Mouse (Mus musculus): ENCODE results near the gene Zfc3h1. TPM values are rescaled to one million over a fixed set of nuclear protein-coding genes. Genes with fewer than 3 reads are reported as not detected.
A peak's percentile ranks its signal among the peaks of the same experiment; 100 is the strongest.

Gene Zfc3h1
- polyA plus RNA-seq (2021), result 36.8 TPM

- in situ Hi-C loops (cut with MboI; ENCODE audit: low pct_unique_long_range_greater_than_20kb), result no loop called here
- ATAC-seq, result peak; percentile 90
- no peaks in the 10 kb centered on the region for H3K27me3 ChIP-seq
- ChIA-PET POLR2A (interaction anchor here (0.7 to 2.0 kb wide), 4 partner anchors 9 to 810 kb away, joined by 3 to 7 read pairs (median 5); partner anchors contain the start of gene Tmem19), CTCF (interaction anchor here (1.0 to 1.8 kb wide), 2 partner anchors 13 to 61 kb away, joined by 3 to 5 read pairs; no protein-coding TSS in a partner anchor)
- peak; percentile 90 for DNase-seq (ENCODE audit: low read depth, low spot score)
- no peak for TF ChIP-seq CTCF (IDR thresholded peaks at IDR 0.05)
Observed at GRCm38 (mm10) chr10:115384221-115385017, at the start of gene Zfc3h1, which contains the start of gene Thap2. Zfc3h1 (plus strand) TSS chr10:115384959. Thap2 (minus strand) TSS chr10:115384443.

DNA sequence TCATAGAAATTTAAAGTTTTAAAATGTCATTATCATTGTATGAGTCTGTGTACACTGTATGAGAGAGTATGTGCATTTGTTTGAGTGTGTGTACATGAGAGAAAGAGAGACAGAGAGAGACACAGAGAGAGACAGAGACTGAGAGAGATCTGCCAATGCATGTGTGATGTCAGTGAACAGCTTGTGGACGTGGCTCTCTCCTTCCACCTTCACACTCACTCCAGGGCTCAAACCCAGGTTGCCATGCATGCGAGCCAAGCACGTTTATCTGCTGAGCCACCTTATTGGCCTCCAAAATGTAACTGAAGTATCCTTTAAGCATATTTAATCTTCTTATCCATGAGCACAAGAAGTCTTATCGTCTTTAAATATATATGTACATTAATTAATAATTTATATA, 47.9 kb upstream of the Zfc3h1 start:
- ATAC-seq, result no peak
- in situ Hi-C loops (cut with MboI; ENCODE audit: low pct_unique_long_range_greater_than_20kb), result no loop called here
- DNase-seq (ENCODE audit: low read depth, low spot score), result no peak
- ChIA-PET POLR2A (no interaction called here), CTCF (no interaction called here)
- TF ChIP-seq CTCF (IDR thresholded peaks at IDR 0.05), result no peak
- no peaks in the 10 kb centered on the region for H3K27me3 ChIP-seq

- DNase-seq (ENCODE audit: low read depth, low spot score) (no peak), ATAC-seq (no peak)
- in situ Hi-C loops (cut with MboI; ENCODE audit: low pct_unique_long_range_greater_than_20kb), result no loop called here
- TF ChIP-seq CTCF (IDR thresholded peaks at IDR 0.05), result no peak
- CTCF ChIA-PET, result no interaction called here
- no peaks in the 10 kb centered on the region for H3K27me3 ChIP-seq
- POLR2A ChIA-PET, result no interaction called here
Observed at GRCm38 (mm10) chr10:115339820-115340328, 44.9 kb upstream of the Zfc3h1 start.

GRCm38 (mm10) chr10:115342771-115343425, 41.9 kb upstream of the Zfc3h1 start:
- in situ Hi-C loops (cut with MboI; ENCODE audit: low pct_unique_long_range_greater_than_20kb), result no loop called here
- CTCF ChIA-PET, result no interaction called here

GRCm38 (mm10) chr10:115346444-115346843, 38.3 kb upstream of the Zfc3h1 start:
- no peaks in the 10 kb centered on the region for H3K27me3 ChIP-seq
- ChIA-PET POLR2A (interaction anchor here (0.6 kb wide), 2 partner anchors 28 to 1060 kb away, joined by 3 read pairs; no protein-coding TSS in a partner anchor), CTCF (interaction anchor here (1.2 kb wide), 1 partner anchor 13 kb away, joined by 3 read pairs; no protein-coding TSS in a partner anchor)
- in situ Hi-C loops (cut with MboI; ENCODE audit: low pct_unique_long_range_greater_than_20kb), result no loop called here
- no peak for TF ChIP-seq CTCF (IDR thresholded peaks at IDR 0.05)
- ATAC-seq (no peak), DNase-seq (ENCODE audit: low read depth, low spot score) (no peak)

More at GRCm38 (mm10) chr10:115342771-115343425, 41.9 kb upstream of the Zfc3h1 start:
- H3K27me3 ChIP-seq, result no peaks in the 10 kb centered on the region
- DNase-seq (ENCODE audit: low read depth, low spot score) (no peak), ATAC-seq (no peak)
- POLR2A ChIA-PET, result no interaction called here
- no peak for TF ChIP-seq CTCF (IDR thresholded peaks at IDR 0.05)

GRCm38 (mm10) chr10:115348131-115348530, 36.6 kb upstream of the Zfc3h1 start:
- no peak for TF ChIP-seq CTCF (IDR thresholded peaks at IDR 0.05)
- DNase-seq (ENCODE audit: low read depth, low spot score) (no peak), ATAC-seq (no peak)
- in situ Hi-C loops (cut with MboI; ENCODE audit: low pct_unique_long_range_greater_than_20kb), result no loop called here
- POLR2A ChIA-PET, result no interaction called here
- H3K27me3 ChIP-seq, result no peaks in the 10 kb centered on the region
- CTCF ChIA-PET, result interaction anchor here (1.2 kb wide), 1 partner anchor 10 kb away, joined by 4 read pairs; no protein-coding TSS in a partner anchor

GRCm38 (mm10) chr10:115349029-115349428, 35.7 kb upstream of the Zfc3h1 start:
- ChIA-PET POLR2A (no interaction called here), CTCF (no interaction called here)
- in situ Hi-C loops (cut with MboI; ENCODE audit: low pct_unique_long_range_greater_than_20kb), result no loop called here
- no peaks in the 10 kb centered on the region for H3K27me3 ChIP-seq
- ATAC-seq, result no peak
- TF ChIP-seq CTCF (IDR thresholded peaks at IDR 0.05), result no peak
- DNase-seq (ENCODE audit: low read depth, low spot score), result no peak

DNA sequence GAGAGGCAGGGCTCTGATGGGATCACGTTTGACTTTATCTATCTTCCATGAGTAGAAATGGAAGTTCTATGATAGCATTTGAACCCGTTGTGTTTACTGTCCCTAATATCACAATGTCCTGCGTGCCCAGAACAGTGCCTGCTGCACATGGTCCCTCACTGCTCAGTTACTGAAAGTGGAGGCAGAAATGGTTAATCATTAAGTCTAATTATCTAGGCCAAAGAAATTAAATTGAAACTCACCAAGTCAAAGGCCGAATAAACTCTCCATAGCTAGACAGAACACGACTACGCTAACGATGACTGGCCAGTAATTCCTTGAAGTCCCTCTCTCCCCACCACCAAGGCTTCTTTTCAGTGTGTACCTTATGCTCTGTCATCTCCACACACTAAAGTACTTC, 35.2 kb upstream of the Zfc3h1 start:
- H3K27me3 ChIP-seq, result no peaks in the 10 kb centered on the region
- ATAC-seq (no peak), DNase-seq (ENCODE audit: low read depth, low spot score) (no peak)
- CTCF ChIA-PET, result no interaction called here
- in situ Hi-C loops (cut with MboI; ENCODE audit: low pct_unique_long_range_greater_than_20kb), result no loop called here
- POLR2A ChIA-PET, result no interaction called here
- TF ChIP-seq CTCF (IDR thresholded peaks at IDR 0.05), result no peak

GRCm38 (mm10) chr10:115350810-115351397, 33.9 kb upstream of the Zfc3h1 start:
- DNase-seq (ENCODE audit: low read depth, low spot score) (no peak), ATAC-seq (no peak)
- in situ Hi-C loops (cut with MboI; ENCODE audit: low pct_unique_long_range_greater_than_20kb), result no loop called here
- no peaks in the 10 kb centered on the region for H3K27me3 ChIP-seq
- ChIA-PET CTCF (no interaction called here), POLR2A (no interaction called here)
- TF ChIP-seq CTCF (IDR thresholded peaks at IDR 0.05), result no peak

- no peak for DNase-seq (ENCODE audit: low read depth, low spot score)
- POLR2A ChIA-PET, result no interaction called here
- CTCF ChIA-PET, result no interaction called here
Observed at GRCm38 (mm10) chr10:115354553-115354952, 30.2 kb upstream of the Zfc3h1 start.

More at GRCm38 (mm10) chr10:115354553-115354952, 30.2 kb upstream of the Zfc3h1 start:
- no peak for TF ChIP-seq CTCF (IDR thresholded peaks at IDR 0.05)
- no peaks in the 10 kb centered on the region for H3K27me3 ChIP-seq
- in situ Hi-C loops (cut with MboI; ENCODE audit: low pct_unique_long_range_greater_than_20kb), result no loop called here
- no peak for ATAC-seq
